Mouse (Mus musculus) G1E (cell line): ENCODE measurements at regions not wholly inside any gene's neighbourhood (a gene's known extent, or its start where the extent isn't known, plus 50 kb on each side); places are given as distances from the start of the nearest gene placed in this dataset.

Experiments used
- CTCF ChIP-seq: IDR thresholded peaks from 2 replicates; pipeline ENCODE4 v1.5.1; 2012; ENCODE audit warnings: low read depth, low read length, inconsistent platforms, mixed read lengths
- GATA1 ChIP-seq: IDR thresholded peaks from 2 replicates; pipeline ENCODE4 v1.6.1; 2012; ENCODE audit warnings: borderline replicate concordance, low read length, inconsistent platforms, mixed read lengths
- GATA2 ChIP-seq: IDR thresholded peaks from 2 replicates; pipeline ENCODE4 v1.6.1; 2012; ENCODE audit warnings: low read depth, low read length, inconsistent platforms, borderline replicate concordance
- POLR2AphosphoS5 ChIP-seq: IDR thresholded peaks from 2 replicates; pipeline ENCODE4 v1.6.1; 2012; ENCODE audit warnings: low read depth, low read length, inconsistent platforms; ENCODE audit not compliant: insufficient replicate concordance
- TAL1 ChIP-seq: conservative IDR thresholded peaks from 2 replicates; pipeline ENCODE4 v1.6.1; 2012; ENCODE audit warnings: low read depth, low read length, inconsistent platforms, mixed read lengths

- no peak for TF ChIP-seq CTCF
- no peak for TF ChIP-seq POLR2AphosphoS5
- TF ChIP-seq TAL1, result no peak
- no peak for TF ChIP-seq GATA2
- no peak for TF ChIP-seq GATA1
These were observed 153.6 kb upstream of the F930015N05Rik start for GRCm38 (mm10) chr11:64590091-64590490.
